Mouse (Mus musculus): ENCODE data around the gene Epo.

Gene Epo

GRCm38 (mm10) chr5:137519691-137520550 is 13.1 kb downstream of the Epo start:
- DNase-seq (ENCODE audit: low spot score), result no peak

- peak; percentile 45 for DNase-seq (ENCODE audit: low spot score)
Observed at GRCm38 (mm10) chr5:137518436-137518835, 14.6 kb downstream of the Epo start, which contains the start of gene Gigyf1. Gene Gigyf1 (plus strand): TSS chr5:137518548.

GRCm38 (mm10) chr5:137514811-137515210 is 18.2 kb downstream of the Epo start:
- DNase-seq (ENCODE audit: low spot score), result no peak

- DNase-seq (ENCODE audit: low spot score), result no peak
Observed at GRCm38 (mm10) chr5:137513951-137514721, 18.9 kb downstream of the Epo start.

- peak; percentile 81 for DNase-seq (ENCODE audit: low spot score)
Observed at GRCm38 (mm10) chr5:137512847-137513794, 19.9 kb downstream of the Epo start.

GRCm38 (mm10) chr5:137511706-137512105 is 21.3 kb downstream of the Epo start:
- DNase-seq (ENCODE audit: low spot score), result no peak

- DNase-seq (ENCODE audit: low spot score), result no peak
Observed at GRCm38 (mm10) chr5:137510573-137511390, 22.3 kb downstream of the Epo start.

DNA sequence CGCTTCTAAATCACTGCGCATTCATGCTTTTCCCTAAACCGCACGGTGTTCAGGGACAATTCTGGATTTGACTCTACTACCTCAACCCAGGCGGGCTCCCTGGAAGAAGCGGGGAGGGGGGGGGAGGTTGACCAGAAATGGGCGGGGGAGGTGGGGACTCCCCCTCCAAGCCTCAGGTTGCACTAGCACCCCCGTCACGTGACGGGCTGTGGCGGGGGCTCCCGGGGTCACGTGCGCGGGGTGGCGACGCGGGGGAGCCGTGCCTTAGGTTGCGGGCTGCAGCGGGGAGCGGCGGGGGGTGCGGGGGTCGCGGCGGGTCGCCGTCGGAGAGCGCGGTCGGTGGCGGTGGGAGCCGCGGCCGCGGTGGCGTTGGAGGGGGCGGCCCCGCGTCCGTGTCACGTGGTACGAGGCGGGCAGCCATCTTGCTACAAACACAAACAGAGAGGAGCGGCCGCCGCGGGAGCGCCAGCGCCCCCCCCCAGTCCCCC is 23.0 kb downstream of the Epo start:
- DNase-seq (ENCODE audit: low spot score), result peak; percentile 77

DNA sequence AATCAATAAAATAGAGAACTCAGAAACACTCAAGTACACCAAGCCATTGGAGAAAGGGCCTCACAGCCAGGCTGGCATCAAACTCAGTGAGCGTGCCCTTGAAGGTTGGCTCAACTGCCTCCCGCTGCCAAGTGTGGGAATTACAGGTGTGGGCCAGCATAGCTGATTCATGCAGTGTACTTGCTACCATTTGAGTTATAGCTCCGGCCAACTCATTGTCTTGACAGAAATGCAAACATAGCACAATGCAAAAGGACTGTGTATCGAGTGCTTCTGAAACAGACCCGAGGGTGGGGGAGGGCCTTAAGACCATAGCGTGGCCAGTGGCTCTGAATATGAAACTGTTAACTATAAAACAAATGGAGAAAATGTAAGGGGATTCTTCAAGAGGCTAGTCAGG is 29.0 kb downstream of the Epo start:
- DNase-seq (ENCODE audit: low spot score), result no peak

GRCm38 (mm10) chr5:137502667-137503110 is 30.4 kb downstream of the Epo start:
- DNase-seq (ENCODE audit: low spot score), result peak; percentile 92

DNA sequence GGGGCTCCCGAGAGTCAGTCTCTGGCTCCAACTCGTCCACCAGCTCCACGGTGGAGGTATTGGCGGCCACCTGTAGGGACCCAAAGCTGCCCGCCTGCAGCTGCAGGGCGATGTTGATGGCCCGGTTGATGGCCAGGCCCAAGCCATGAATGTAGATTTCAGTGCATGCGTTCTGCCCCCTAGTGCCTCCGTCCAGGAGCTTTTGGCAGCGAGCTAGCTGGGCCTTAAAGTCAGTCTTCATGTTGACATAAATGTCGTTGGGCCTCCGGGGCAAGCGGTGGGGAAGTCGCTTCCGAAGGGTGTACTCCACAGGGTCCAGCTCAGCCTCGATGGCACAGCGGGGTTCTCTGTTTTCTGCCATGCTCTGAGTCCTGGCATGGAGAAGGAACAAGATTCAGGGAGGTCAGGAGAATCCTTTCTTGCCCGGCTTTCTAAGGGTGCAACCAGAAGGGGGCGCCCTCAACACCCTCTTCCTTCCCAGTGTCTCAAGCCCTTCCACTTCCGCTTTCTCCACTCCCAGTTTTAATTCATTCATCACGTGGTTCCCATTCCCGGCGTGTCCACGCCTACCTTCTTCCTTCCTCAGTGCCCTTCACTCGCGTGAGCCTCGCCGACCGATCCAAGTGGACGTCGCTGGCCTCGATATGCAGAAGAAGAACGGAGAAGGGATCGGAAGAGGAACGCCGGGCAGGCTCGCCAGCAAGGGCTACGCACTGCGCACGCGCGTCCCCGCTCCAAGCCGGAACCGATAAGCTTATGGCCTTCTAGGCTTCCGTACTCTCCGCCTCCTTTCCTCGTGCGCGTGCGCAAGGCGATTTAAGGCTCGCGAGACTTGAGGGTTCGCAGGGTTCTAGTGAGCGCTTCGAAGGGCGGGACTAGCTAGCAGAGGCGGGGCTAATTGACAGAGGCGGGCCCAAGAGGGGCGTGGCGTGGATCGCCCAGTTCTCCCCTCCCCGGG is 31.1 kb downstream of the Epo start, which contains the start of gene Pop7:
TSS of gene Pop7 (minus strand) at position 810 of the 958 bp plus-strand sequence.
- peak; percentile 100 for DNase-seq (ENCODE audit: low spot score)

GRCm38 (mm10) chr5:137500186-137500585 is 32.9 kb downstream of the Epo start:
- no peak for DNase-seq (ENCODE audit: low spot score)

- no peak for DNase-seq (ENCODE audit: low spot score)
Observed at GRCm38 (mm10) chr5:137493831-137494230, 39.2 kb downstream of the Epo start.

DNA sequence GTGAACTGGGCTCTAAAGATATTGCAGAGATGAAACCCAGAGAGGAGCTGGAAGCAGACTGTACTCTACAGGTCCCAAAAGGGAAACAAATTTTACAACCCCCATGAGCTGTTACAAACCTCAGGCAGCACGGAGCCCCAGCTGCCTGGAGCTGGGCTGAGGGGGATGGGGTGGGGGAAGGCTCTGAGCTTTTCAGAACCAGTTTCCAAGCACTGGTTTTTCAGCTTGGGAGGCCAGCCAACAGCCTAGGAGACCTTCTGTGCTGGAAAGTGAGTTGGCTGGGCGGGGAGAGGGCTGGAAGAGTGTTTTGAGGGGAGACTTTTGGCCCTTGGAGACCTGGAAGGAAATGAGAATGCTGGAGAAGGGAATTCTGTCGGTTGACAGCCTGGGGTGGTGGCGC is 41.5 kb downstream of the Epo start:
- no peak for DNase-seq (ENCODE audit: low spot score)

- DNase-seq (ENCODE audit: low spot score), result peak; percentile 42
Observed at GRCm38 (mm10) chr5:137487616-137488015, 45.4 kb downstream of the Epo start.

GRCm38 (mm10) chr5:137485851-137486155 is 47.2 kb downstream of the Epo start:
- no peak for DNase-seq (ENCODE audit: low spot score)

DNA sequence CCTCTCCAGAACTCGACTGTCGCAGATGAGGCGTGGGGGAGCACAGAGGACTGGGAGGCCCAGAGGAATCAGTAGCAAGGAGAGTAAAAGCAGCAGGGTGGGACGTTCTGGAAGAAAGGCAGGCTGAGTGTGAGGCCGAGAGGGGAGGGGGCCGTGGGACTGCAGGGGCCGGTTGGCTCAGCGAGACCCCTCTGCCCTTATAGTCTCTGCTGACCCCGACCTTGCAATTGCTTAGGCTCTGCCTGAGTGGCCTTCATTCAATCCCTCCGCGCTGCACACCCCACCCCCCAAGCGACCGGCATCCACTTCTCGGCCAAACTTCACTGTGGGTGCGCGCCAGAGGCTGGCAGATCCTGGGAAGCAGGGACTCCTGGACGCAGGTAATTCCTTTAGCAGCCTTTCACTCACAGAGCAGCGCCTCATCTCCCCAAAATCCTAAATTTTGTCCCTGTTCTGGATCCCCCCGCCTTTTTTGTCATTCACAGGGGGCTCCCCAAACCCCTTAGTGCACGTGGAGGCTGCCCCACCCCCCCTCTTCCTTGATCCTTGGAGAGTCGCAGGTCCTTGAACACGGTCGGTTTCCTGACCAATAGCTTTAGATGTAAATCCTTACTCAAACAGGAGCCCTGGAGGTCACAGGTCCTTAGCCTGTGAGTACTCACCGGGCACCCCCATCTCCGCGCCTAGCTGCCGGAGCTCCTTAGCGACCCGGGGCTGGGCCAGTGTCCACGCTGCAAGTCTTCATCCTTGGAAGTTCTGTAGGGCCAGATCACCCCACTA is 47.8 kb downstream of the Epo start:
- peak; percentile 53 for DNase-seq (ENCODE audit: low spot score)

DNA sequence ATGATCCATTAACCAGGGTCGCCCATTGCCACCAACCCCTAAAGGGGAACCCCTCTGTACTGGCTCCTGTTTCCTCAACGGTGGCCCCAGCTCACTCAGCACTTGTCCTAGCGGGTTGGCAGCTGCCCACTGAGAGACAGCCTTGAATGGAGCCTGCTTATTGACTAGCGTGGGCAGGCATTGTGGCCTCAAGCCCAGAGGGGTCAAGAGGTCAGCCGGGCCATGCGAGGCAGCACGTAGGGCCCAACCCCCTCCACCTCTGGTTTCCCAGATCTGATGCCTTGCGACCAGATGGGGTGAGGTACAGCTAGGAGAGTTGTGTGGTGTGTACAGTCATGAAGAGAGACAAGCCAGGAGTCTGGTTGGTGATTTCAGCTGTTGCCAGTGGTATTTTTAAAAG is 51.1 kb downstream of the Epo start:
- DNase-seq (ENCODE audit: low spot score), result peak; percentile 73

- DNase-seq (ENCODE audit: low spot score), result peak; percentile 95
Observed at GRCm38 (mm10) chr5:137481138-137481537, 51.9 kb downstream of the Epo start.

All from embryo, embryonic 10.5 days (tissue).